Mouse (Mus musculus): ENCODE data around the gene Cited4. TPM values are rescaled to one million over a fixed set of nuclear protein-coding genes. Genes with fewer than 3 reads are reported as not detected.
A peak's percentile ranks its signal among the peaks of the same experiment; 100 is the strongest.

Gene Cited4
- polyA plus RNA-seq, 2 experiments, result 2.7 to 4.1 TPM

DNA sequence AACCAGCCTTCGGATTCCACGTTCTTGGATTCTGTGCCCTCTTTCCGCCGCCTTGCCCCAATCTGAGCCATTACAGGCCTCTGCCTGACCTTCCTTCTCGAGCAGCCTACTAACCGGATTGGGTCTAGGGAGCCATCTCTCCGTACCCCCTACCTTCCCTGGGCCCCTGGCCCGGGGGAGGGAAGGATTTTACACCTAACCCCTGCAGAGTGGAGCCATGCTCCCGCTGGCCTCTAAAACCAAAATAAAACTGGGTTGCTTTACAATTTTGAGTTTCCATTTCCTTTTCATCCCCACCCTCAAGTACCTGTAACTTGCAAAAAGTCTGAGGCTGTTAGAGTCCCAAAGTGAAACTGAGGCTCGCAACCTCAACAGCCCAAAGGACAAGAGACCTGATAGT, 1.2 kb downstream of the Cited4 start:
- Histone ChIP-seq H3K27me3 (ENCODE audit: control insufficient read depth, insufficient read depth, low read length) (peaks cover 33% of the 10 kb centered on the region), H3K36me3 (ENCODE audit: control insufficient read depth, insufficient read depth, low read length) (no peaks in the 10 kb centered on the region), H3K4me2 (replicated peaks; ENCODE audit: low read depth, low read length, severe bottlenecking) (peak overlapping the region; percentile 100), H3K27ac (replicated peaks; ENCODE audit: low read depth, low read length) (no peak overlapping the region), H3K9ac (ENCODE audit: low read depth, low read length, severe bottlenecking) (peak overlapping the region; percentile 55; the same call in 1 of the 2 replicates), H3K4me3 (replicated peaks; ENCODE audit: low read length) (peak overlapping the region; percentile 53), H3K9me3 (ENCODE audit: control insufficient read depth, low read length) (no peaks in the 10 kb centered on the region), H3K4me1 (ENCODE audit: control insufficient read depth, insufficient read depth, low read length) (0 out of 2 replicates have a peak, but pooled peaks cover 6% of the 10 kb centered on the region)
- TF ChIP-seq POLR2A (IDR thresholded peaks at IDR 0.05; ENCODE audit: borderline replicate concordance, extremely low read depth, insufficient read depth, insufficient read length), result no peak
- no peak for DNase-seq (ENCODE audit: low spot score)
- no peak for ATAC-seq (ENCODE audit: low FRiP score, low read depth)
- WGBS, result 13% methylated on average over 10 of the region's 10 CpGs

DNA sequence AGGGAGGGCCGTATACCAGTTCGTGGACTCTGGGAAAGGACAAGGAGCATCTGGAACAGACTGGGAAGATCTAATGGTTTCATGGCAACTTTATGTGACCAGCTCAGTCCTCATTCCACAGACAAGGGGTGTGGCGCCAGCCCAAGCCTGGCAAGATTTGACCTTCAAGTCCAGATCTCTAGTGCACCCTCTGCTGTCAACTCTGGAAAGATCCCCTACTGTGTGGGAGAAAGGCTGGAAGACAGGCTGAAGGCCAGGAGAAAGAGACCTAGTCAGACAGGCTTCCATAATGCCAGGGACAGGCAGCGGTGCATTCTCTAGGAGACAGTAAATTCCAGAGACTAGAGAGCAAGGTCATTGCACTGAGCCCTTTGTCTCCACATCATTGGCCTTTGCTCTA, 2.2 kb downstream of the Cited4 start:
- no peak overlapping the region for H3K4me3 ChIP-seq (replicated peaks; ENCODE audit: low read length)
- H3K4me2 ChIP-seq (replicated peaks; ENCODE audit: low read depth, low read length, severe bottlenecking), result no peak overlapping the region
- H3K9ac ChIP-seq (ENCODE audit: low read depth, low read length, severe bottlenecking), result no peak overlapping the region
- no peaks in the 10 kb centered on the region for H3K36me3 ChIP-seq (ENCODE audit: control insufficient read depth, insufficient read depth, low read length)
- no peak overlapping the region for H3K27ac ChIP-seq (replicated peaks; ENCODE audit: low read depth, low read length)
- 93% methylated on average over 4 of the region's 4 CpGs for WGBS
- TF ChIP-seq POLR2A (IDR thresholded peaks at IDR 0.05; ENCODE audit: borderline replicate concordance, extremely low read depth, insufficient read depth, insufficient read length), result no peak
- peaks cover 33% of the 10 kb centered on the region for H3K27me3 ChIP-seq (ENCODE audit: control insufficient read depth, insufficient read depth, low read length)
- DNase-seq (ENCODE audit: low spot score) (no peak), ATAC-seq (ENCODE audit: low FRiP score, low read depth) (no peak)
- no peaks in the 10 kb centered on the region for H3K9me3 ChIP-seq (ENCODE audit: control insufficient read depth, low read length)
- 0 out of 2 replicates have a peak, but pooled peaks cover 6% of the 10 kb centered on the region for H3K4me1 ChIP-seq (ENCODE audit: control insufficient read depth, insufficient read depth, low read length)

DNA sequence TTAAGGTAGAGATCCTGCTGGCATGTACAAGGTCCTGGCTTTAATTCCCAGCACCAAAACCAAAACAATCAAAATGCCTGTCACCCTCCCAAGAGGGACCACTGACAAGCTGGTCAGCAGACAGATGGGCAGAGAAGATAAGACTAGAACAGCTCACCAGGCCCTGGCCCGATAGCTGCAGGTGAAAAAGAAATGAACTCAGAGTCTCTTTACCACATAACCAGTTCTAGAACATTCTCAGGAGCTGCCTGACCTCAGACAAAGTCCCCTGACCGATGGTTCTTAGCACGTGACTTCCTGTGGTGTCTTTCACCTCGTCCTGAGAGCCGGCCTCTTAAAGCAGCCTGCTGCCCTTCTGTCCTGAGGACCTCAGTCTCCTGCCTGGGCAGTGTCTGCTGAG, 3.2 kb downstream of the Cited4 start:
- Histone ChIP-seq H3K4me3 (replicated peaks; ENCODE audit: low read length) (no peak overlapping the region), H3K9ac (ENCODE audit: low read depth, low read length, severe bottlenecking) (no peak overlapping the region), H3K27ac (replicated peaks; ENCODE audit: low read depth, low read length) (no peak overlapping the region), H3K9me3 (ENCODE audit: control insufficient read depth, low read length) (no peaks in the 10 kb centered on the region), H3K36me3 (ENCODE audit: control insufficient read depth, insufficient read depth, low read length) (no peaks in the 10 kb centered on the region), H3K4me2 (replicated peaks; ENCODE audit: low read depth, low read length, severe bottlenecking) (no peak overlapping the region), H3K4me1 (ENCODE audit: control insufficient read depth, insufficient read depth, low read length) (0 out of 2 replicates have a peak, but pooled peaks cover 6% of the 10 kb centered on the region), H3K27me3 (ENCODE audit: control insufficient read depth, insufficient read depth, low read length) (peaks cover 33% of the 10 kb centered on the region)
- ATAC-seq (ENCODE audit: low FRiP score, low read depth) (no peak), DNase-seq (ENCODE audit: low spot score) (no peak)
- TF ChIP-seq POLR2A (IDR thresholded peaks at IDR 0.05; ENCODE audit: borderline replicate concordance, extremely low read depth, insufficient read depth, insufficient read length), result no peak
- WGBS, result 66% methylated on average over 5 of the region's 5 CpGs

DNA sequence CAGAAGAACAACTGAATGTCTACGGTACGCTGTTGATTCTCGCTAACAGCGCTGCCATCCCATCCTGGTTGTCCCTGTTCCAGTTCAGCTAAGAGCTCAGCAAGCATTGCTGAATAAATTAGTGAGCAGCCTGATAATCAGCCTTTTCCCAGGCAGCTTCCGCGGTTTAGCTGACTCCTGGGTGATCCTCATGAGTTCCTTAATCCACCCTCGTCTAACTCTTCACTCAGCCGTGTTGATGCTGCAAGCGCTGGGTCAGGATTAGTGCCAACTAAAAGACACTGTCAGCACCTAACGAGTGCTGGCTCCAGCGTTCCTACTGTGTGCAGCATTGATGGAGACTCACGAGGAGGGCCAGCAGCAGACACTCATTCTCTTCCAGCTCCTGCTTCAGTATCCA, 4.7 kb downstream of the Cited4 start:
- no peak for ATAC-seq (ENCODE audit: low FRiP score, low read depth)
- 59% methylated on average over 12 of the region's 12 CpGs for WGBS

DNA sequence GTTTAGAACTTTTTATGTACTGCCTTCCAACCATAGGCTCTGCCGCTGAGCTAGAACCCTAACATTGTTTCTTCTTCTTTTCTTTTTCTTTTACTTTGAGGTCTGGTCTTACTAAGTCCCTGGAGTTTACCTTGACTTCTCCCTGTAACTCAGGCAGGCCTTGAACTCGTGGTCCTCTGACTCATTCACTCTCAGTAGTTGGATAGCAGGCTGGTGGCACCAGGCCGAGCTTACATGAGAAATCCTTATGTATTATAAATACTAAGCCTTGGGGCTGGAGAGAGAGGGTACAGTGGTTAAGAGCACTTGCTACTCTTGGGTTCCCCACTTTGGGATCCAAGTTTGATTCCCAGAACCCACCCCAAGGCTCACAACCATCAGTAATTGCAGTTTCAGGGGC, 7.2 kb downstream of the Cited4 start:
- ATAC-seq (ENCODE audit: low FRiP score, low read depth) (no peak), DNase-seq (ENCODE audit: low spot score) (no peak)
- Histone ChIP-seq H3K4me2 (replicated peaks; ENCODE audit: low read depth, low read length, severe bottlenecking) (no peak overlapping the region), H3K27me3 (ENCODE audit: control insufficient read depth, insufficient read depth, low read length) (peaks cover 3% of the 10 kb centered on the region; the same call in 1 of the 2 replicates), H3K4me3 (replicated peaks; ENCODE audit: low read length) (no peak overlapping the region), H3K9me3 (ENCODE audit: control insufficient read depth, low read length) (no peaks in the 10 kb centered on the region), H3K27ac (replicated peaks; ENCODE audit: low read depth, low read length) (no peak overlapping the region), H3K36me3 (ENCODE audit: control insufficient read depth, insufficient read depth, low read length) (no peaks in the 10 kb centered on the region), H3K9ac (ENCODE audit: low read depth, low read length, severe bottlenecking) (no peak overlapping the region), H3K4me1 (ENCODE audit: control insufficient read depth, insufficient read depth, low read length) (no peaks in the 10 kb centered on the region)
- no peak for TF ChIP-seq POLR2A (IDR thresholded peaks at IDR 0.05; ENCODE audit: borderline replicate concordance, extremely low read depth, insufficient read depth, insufficient read length)
- WGBS, result 82% methylated on average over 3 of the region's 3 CpGs

More for the DNA sequence above, 4.7 kb downstream of the Cited4 start:
- DNase-seq (ENCODE audit: low spot score), result no peak
- Histone ChIP-seq H3K36me3 (ENCODE audit: control insufficient read depth, insufficient read depth, low read length) (no peaks in the 10 kb centered on the region), H3K4me3 (replicated peaks; ENCODE audit: low read length) (no peak overlapping the region), H3K4me1 (ENCODE audit: control insufficient read depth, insufficient read depth, low read length) (0 out of 2 replicates have a peak, but pooled peaks cover 6% of the 10 kb centered on the region), H3K9ac (ENCODE audit: low read depth, low read length, severe bottlenecking) (no peak overlapping the region), H3K9me3 (ENCODE audit: control insufficient read depth, low read length) (no peaks in the 10 kb centered on the region), H3K27ac (replicated peaks; ENCODE audit: low read depth, low read length) (no peak overlapping the region), H3K4me2 (replicated peaks; ENCODE audit: low read depth, low read length, severe bottlenecking) (no peak overlapping the region), H3K27me3 (ENCODE audit: control insufficient read depth, insufficient read depth, low read length) (peaks cover 28% of the 10 kb centered on the region)
- TF ChIP-seq POLR2A (IDR thresholded peaks at IDR 0.05; ENCODE audit: borderline replicate concordance, extremely low read depth, insufficient read depth, insufficient read length), result no peak

Measured in limb, embryonic 14.5 days (tissue).